Comparison of ENCODE assay signal across 8 mouse cellular contexts in genomic region chr16:37653731-37654657, GRCm38 (mm10). TPM values are rescaled to one million over a fixed set of nuclear protein-coding genes. Genes with fewer than 3 reads are reported as not detected.
A peak's percentile ranks its signal among the peaks of the same experiment; 100 is the strongest.
DNase-seq lines count a peak whose midpoint lies in the region; ATAC-seq lines count a peak whose summit lies in the region.

Gene Ndufb4 (minus strand): TSS chr16:37654453.

- peak within 1 kb of the TSS; percentile 7; the same call in 1 of the 2 replicates for H3K27ac ChIP-seq in hindbrain, embryonic 11.5 days (ENCODE audit: low read depth, low read length)

- H3K27me3 ChIP-seq in hindbrain, embryonic 11.5 days (ENCODE audit: control insufficient read depth, insufficient read depth, low read length): no peaks in the 10 kb centered on the region

- H3K36me3 ChIP-seq in hindbrain, embryonic 11.5 days (ENCODE audit: control insufficient read depth, insufficient read depth, low read length): no peaks in the 10 kb centered on the region

- H3K9ac ChIP-seq in hindbrain, embryonic 11.5 days (ENCODE audit: low read depth, low read length): peak within 1 kb of the TSS; percentile 62

- H3K4me2 ChIP-seq in hindbrain, embryonic 11.5 days (replicated peaks; ENCODE audit: low read depth, low read length): peak within 1 kb of the TSS; percentile 39

- ATAC-seq in hindbrain, embryonic 11.5 days (ENCODE audit: low FRiP score): peak; percentile 93

- peak within 1 kb of the TSS; percentile 64 for H3K4me3 ChIP-seq in hindbrain, embryonic 11.5 days (ENCODE audit: low read depth, low read length)

- no peaks in the 10 kb centered on the region for H3K9me3 ChIP-seq in hindbrain, embryonic 11.5 days (ENCODE audit: control insufficient read depth, low read length)

- peaks cover 5% of the 10 kb centered on the region; the same call in 1 of the 2 replicates for H3K4me1 ChIP-seq in hindbrain, embryonic 11.5 days (replicated peaks; ENCODE audit: control insufficient read depth, insufficient read depth, low read length)

- WGBS in hindbrain, embryonic 11.5 days: under 1% methylated on average over 48 of the region's 58 CpGs

- DNase-seq in Muller cell, postnatal 12 days (ENCODE audit: inconsistent ontology term): peak; percentile 99
- DNase-seq in cerebellum, adult 9-11 months: peak; percentile 98
- DNase-seq in frontal cortex, adult 2 months (ENCODE audit: extremely low spot score in 1 of 2, low spot score in 1 of 2): peak; percentile 94 to 97
- peak; percentile 100 for DNase-seq in hindbrain, embryonic 11.5 days (ENCODE audit: low spot score)
- DNase-seq in layer of hippocampus, postnatal 10 days (ENCODE audit: low spot score in 2 of 2): peak; percentile 92 to 96
- peak; percentile 97 for DNase-seq in lung, postnatal 10 days
- peak; percentile 95 for DNase-seq in ovary, postnatal 36 days (ENCODE audit: low spot score)
- DNase-seq in thymus, postnatal 25 days: peak; percentile 94

RNA-seq across cellular contexts. Expression of gene Ndufb4, which starts in this region (rescaled TPM):
- 77.5 and 83.9 TPM in 2 replicates for polyA plus RNA-seq in frontal cortex, adult 2 months (2012; rRNA removed)
- 54.0 and 60.0 TPM in 2 replicates for polyA plus RNA-seq in hindbrain, embryonic 11.5 days (2014; fragmentation: Nextera tagmentation; extraction: Ambion mirVana)
- total RNA-seq in layer of hippocampus, postnatal 10 days (2021): 10 to 100 TPM; 52.8 to 88.1 TPM

Comparison
In these comparisons a context has a peak if more than half of its experiments do, and no peak if none do; other contexts are left out.
1. Peak in every context shown above with its lines: DNase-seq, ATAC-seq, H3K4me3 ChIP-seq and H3K27ac ChIP-seq.